ENCODE assay signal across 8 mouse cellular contexts in the genomic region with DNA sequence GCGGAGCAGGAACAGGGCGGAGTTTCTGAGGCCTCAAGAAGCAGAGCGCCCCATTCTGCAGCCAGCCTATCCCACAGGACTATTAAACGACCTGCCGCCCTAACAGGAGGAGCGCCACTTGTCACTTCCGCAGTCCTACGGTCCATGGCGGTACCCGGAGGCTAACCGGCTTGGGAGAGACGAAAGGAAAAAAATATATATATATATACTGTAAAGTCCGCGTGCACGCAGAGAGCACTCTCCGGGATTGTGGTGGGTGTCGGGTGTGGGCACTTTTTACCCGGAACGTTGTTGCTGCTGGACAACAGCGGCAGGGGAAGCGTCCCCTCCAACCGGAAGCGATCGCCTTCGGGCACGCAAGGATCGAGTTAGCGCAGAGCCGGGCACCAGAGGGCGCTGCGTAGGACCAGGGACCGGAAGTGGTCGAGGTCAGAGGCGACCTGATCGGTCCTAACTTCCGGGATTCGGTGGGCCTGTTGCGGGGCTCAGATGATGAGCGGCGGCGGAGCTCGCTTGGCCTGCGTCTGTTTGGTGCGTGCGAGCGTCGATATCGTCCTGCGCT. TPM values are rescaled to one million over a fixed set of nuclear protein-coding genes. Genes with fewer than 3 reads are reported as not detected.
DNase-seq lines count a peak whose midpoint lies in the region; ATAC-seq and TF ChIP-seq lines count a peak whose summit lies in the region.

Gene Aurkaip1, plus strand, starts transcription at position 68 of the 562 bp plus-strand sequence.

- ATAC-seq in embryonic facial prominence, embryonic 13.5 days (ENCODE audit: insufficient number of reproducible peaks, insufficient read depth, low FRiP score, low TSS enrichment, low read depth) = peak; percentile 85
- peak; percentile 90 for ATAC-seq in limb, embryonic 12.5 days (ENCODE audit: insufficient number of reproducible peaks, insufficient read depth, low FRiP score, low TSS enrichment, low read depth)
- peak; percentile 94 for ATAC-seq in midbrain, embryonic 15.5 days (replicated peaks)

- peak; percentile 94 for TF ChIP-seq CTCF in kidney, adult 2 months (conservative IDR thresholded peaks at IDR 0.05; ENCODE audit: insufficient read depth, insufficient read length, low read depth, low read length)
- TF ChIP-seq CTCF in spleen, adult 2 months (IDR thresholded peaks at IDR 0.05; ENCODE audit: extremely low read depth, insufficient read depth, insufficient read length, insufficient replicate concordance) = peak; percentile 94

- H3K4me3 ChIP-seq in embryonic facial prominence, embryonic 13.5 days = peak within 1 kb of the TSS; percentile 76
- peak within 1 kb of the TSS; percentile 97 for H3K4me3 ChIP-seq in kidney, adult 2 months (ENCODE audit: insufficient read depth, low read depth, low read length)
- peak within 1 kb of the TSS; percentile 86 for H3K4me3 ChIP-seq in limb, embryonic 12.5 days (replicated peaks)
- H3K4me3 ChIP-seq in midbrain, embryonic 15.5 days = peak within 1 kb of the TSS; percentile 58
- H3K4me3 ChIP-seq in spleen, adult 2 months (ENCODE audit: extremely low read depth, insufficient read depth, insufficient read length) = peak within 1 kb of the TSS; percentile 91

- H3K9ac ChIP-seq in embryonic facial prominence, embryonic 13.5 days = peak within 1 kb of the TSS; percentile 85
- H3K9ac ChIP-seq in limb, embryonic 12.5 days (replicated peaks) = peak within 1 kb of the TSS; percentile 85
- peak within 1 kb of the TSS; percentile 72 for H3K9ac ChIP-seq in midbrain, embryonic 15.5 days

- H3K4me2 ChIP-seq in embryonic facial prominence, embryonic 13.5 days = peak within 1 kb of the TSS; percentile 89
- peak within 1 kb of the TSS; percentile 97 for H3K4me2 ChIP-seq in limb, embryonic 12.5 days
- H3K4me2 ChIP-seq in midbrain, embryonic 15.5 days = peak within 1 kb of the TSS; percentile 87

- H3K36me3 ChIP-seq in embryonic facial prominence, embryonic 13.5 days = peaks cover 23% of the 10 kb centered on the region
- H3K36me3 ChIP-seq in kidney, adult 2 months (ENCODE audit: control insufficient read depth, insufficient read depth, low read length) = no peaks in the 10 kb centered on the region
- H3K36me3 ChIP-seq in limb, embryonic 12.5 days = peaks cover 40% of the 10 kb centered on the region
- 0 out of 2 replicates have a peak, but pooled peaks cover 5% of the 10 kb centered on the region for H3K36me3 ChIP-seq in midbrain, embryonic 15.5 days (replicated peaks)
- peaks cover 1% of the 10 kb centered on the region; the same call in 1 of the 2 replicates for H3K36me3 ChIP-seq in spleen, adult 2 months (ENCODE audit: control insufficient read depth, insufficient read depth, low read length)

- peak; percentile 90 for DNase-seq in 3134 (ENCODE audit: extremely low read depth, insufficient read length, low spot score)
- peak; percentile 96 to 97 for DNase-seq in adrenal gland, postnatal 36 days
- peak; percentile 96 for DNase-seq in heart, adult 18-20 months
- peak; percentile 97 for DNase-seq in kidney, adult 2 months
- DNase-seq in spleen, adult 2 months (ENCODE audit: low read depth in 1 of 2, low spot score in 2 of 2) = peak; percentile 87 to 95

- peak within 1 kb of the TSS; percentile 87 for H3K27ac ChIP-seq in embryonic facial prominence, embryonic 13.5 days
- peak within 1 kb of the TSS; percentile 91 for H3K27ac ChIP-seq in kidney, adult 2 months (ENCODE audit: insufficient read depth, low read depth, low read length)
- H3K27ac ChIP-seq in limb, embryonic 12.5 days = peak within 1 kb of the TSS; percentile 88
- H3K27ac ChIP-seq in midbrain, embryonic 15.5 days = peak within 1 kb of the TSS; percentile 89
- H3K27ac ChIP-seq in spleen, adult 2 months (ENCODE audit: insufficient read depth, low read length) = peak within 1 kb of the TSS; percentile 86

- under 1% methylated on average over 49 of the region's 49 CpGs for WGBS in embryonic facial prominence, embryonic 13.5 days
- WGBS in kidney, adult 2 months = under 1% methylated on average over 49 of the region's 49 CpGs
- under 1% methylated on average over 49 of the region's 49 CpGs for WGBS in limb, embryonic 12.5 days
- under 1% methylated on average over 49 of the region's 49 CpGs for WGBS in midbrain, embryonic 15.5 days
- under 1% methylated on average over 49 of the region's 49 CpGs for WGBS in spleen, adult 2 months

- peaks cover 25% of the 10 kb centered on the region for H3K4me1 ChIP-seq in embryonic facial prominence, embryonic 13.5 days
- peaks cover 13% of the 10 kb centered on the region; the same call in 1 of the 2 replicates for H3K4me1 ChIP-seq in kidney, adult 2 months (ENCODE audit: control insufficient read depth, insufficient read depth, low read length)
- H3K4me1 ChIP-seq in limb, embryonic 12.5 days (replicated peaks) = peaks cover 21% of the 10 kb centered on the region
- peaks cover 29% of the 10 kb centered on the region for H3K4me1 ChIP-seq in midbrain, embryonic 15.5 days
- peaks cover 9% of the 10 kb centered on the region; the same call in 1 of the 2 replicates for H3K4me1 ChIP-seq in spleen, adult 2 months (ENCODE audit: control insufficient read depth, insufficient read depth, insufficient read length)

- no peaks in the 10 kb centered on the region for H3K27me3 ChIP-seq in embryonic facial prominence, embryonic 13.5 days
- H3K27me3 ChIP-seq in kidney, adult 2 months (replicated peaks; ENCODE audit: control insufficient read depth, insufficient read depth, low read length) = no peaks in the 10 kb centered on the region
- H3K27me3 ChIP-seq in limb, embryonic 12.5 days = no peaks in the 10 kb centered on the region
- H3K27me3 ChIP-seq in midbrain, embryonic 15.5 days (replicated peaks) = no peaks in the 10 kb centered on the region
- no peaks in the 10 kb centered on the region for H3K27me3 ChIP-seq in spleen, adult 2 months (ENCODE audit: control insufficient read depth, insufficient read depth, low read length)

- no peaks in the 10 kb centered on the region for H3K9me3 ChIP-seq in embryonic facial prominence, embryonic 13.5 days
- H3K9me3 ChIP-seq in limb, embryonic 12.5 days = no peaks in the 10 kb centered on the region
- H3K9me3 ChIP-seq in midbrain, embryonic 15.5 days = no peaks in the 10 kb centered on the region

- no peak for TF ChIP-seq POLR2A in kidney, adult 2 months (IDR thresholded peaks at IDR 0.05; ENCODE audit: low read depth, low read length)
- TF ChIP-seq POLR2A in spleen, adult 2 months (IDR thresholded peaks at IDR 0.05; ENCODE audit: low read depth, low read length) = peak; percentile 75

RNA-seq across cellular contexts. Expression of gene Aurkaip1, which starts in this region (rescaled TPM):
- total RNA-seq in adrenal gland, postnatal 36 days (2021) = 100 to 1,000 TPM; 140 to 170 TPM
- polyA plus RNA-seq in embryonic facial prominence, embryonic 13.5 days (2015; fragmentation: Nextera tagmentation; extraction: Ambion mirVana) = 131 and 150 TPM in 2 replicates
- total RNA-seq in heart, adult 18-20 months (2021) = 100 to 1,000 TPM; 106 to 108 TPM
- 164 and 195 TPM in 2 replicates for polyA plus RNA-seq in kidney, adult 2 months (2012; rRNA removed)
- 146 and 151 TPM in 2 replicates for polyA plus RNA-seq in limb, embryonic 12.5 days (2016; fragmentation: Nextera tagmentation; extraction: Ambion mirVana)
- 128 and 129 TPM in 2 replicates for polyA plus RNA-seq in midbrain, embryonic 15.5 days (2015; fragmentation: Nextera tagmentation; extraction: Ambion mirVana)
- 88.7 and 144 TPM in 2 replicates for polyA plus RNA-seq in spleen, adult 2 months (2012; rRNA removed)

Comparison
In these comparisons a context has a peak if more than half of its experiments do, and no peak if none do; other contexts are left out.
1. Peak in every context shown above with its lines: DNase-seq, ATAC-seq, H3K4me3 ChIP-seq and H3K27ac ChIP-seq.